Mouse (Mus musculus) layer of hippocampus, postnatal 25 days (tissue): ENCODE measurements at regions not wholly inside any gene's neighbourhood (a gene's known extent, or its start where the extent isn't known, plus 50 kb on each side); places are given as distances from the start of the nearest gene placed in this dataset.

Source experiments
- DNase-seq, 2 experiments: peaks; one replicate each; pipeline ENCODE4 v3.0.0; 2022; ENCODE audit warnings: mixed read lengths in 2 of 2, low spot score in 1 of 2; ENCODE audit errors: extremely low spot score in 1 of 2

DNA sequence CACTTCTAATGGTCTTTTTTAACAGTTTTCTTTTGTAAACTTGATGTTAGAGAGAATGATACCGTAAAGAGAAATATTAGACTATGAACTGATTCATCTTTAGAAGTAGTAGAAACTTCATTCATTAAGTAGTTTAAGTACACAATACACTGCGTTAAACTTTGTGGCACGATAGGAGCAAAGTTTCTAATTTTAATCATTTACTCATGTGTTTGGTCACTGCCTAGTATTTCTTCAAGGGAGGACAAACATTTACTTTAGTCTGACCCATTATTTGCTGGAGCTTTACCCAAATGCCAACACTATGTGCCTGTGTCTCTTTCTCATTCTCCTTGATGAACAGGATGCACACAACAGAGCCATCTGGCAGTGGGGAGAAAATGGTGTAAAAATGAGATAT, 200.6 kb downstream of the Chm start:
- no peak for DNase-seq

DNA sequence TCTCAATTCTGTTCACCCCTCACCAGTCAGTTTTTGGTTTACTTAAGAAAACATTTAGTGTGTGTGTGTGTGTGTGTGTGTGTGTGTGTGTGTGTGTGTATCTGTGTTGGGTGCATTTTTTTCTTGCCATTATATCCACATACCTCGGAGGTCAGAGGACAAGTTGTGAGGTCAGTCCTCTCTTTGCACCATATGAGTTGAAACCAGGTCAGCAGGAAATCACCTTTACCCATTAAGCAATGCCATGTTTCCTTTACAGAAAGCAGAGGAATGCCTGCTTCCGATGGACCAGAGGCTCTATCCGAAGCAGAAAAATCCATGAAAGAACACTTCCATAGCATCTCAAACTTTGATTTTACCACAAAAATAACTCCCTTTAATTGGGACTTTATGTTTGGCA, 201.2 kb downstream of the Chm start:
- no peak for DNase-seq

DNA sequence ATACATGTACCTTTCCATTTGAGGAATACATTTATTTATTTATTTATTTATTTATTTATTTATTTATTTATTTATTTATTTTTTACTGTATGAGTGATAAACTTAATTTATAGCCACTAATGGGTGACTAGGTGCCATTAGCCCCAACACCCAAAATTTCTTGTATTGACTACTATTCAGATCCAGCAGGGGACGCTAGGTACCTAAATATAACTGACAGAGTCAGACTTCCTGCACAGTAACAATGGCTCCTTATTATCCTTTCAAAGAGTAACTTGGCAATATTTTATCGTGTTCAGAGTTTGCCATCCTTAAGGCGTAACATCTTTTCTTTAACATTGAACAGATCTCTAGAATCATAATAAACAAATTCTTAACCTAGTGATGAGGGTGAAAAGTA, 206.7 kb downstream of the Chm start:
- peak in 1 of 2 experiments; percentile 4 for DNase-seq

DNA sequence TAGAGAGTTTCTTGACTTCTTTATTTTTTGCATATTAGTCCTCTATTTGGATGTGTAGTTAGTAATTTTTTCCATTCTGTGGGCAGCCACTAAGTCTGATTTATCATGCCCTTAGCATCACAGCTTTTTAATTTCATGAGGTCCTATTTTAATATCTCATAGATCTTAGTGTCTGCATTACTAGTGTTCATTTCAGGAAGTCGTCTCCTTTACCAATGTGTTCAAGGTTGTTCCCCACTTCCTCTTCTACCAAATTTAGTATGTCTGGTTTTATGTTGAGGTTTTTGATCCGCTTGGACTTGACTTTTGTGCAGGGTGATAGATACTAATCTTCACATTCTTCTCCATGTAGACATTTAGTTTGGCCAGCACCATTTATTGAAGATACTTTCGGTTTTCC, 221.2 kb downstream of the Chm start:
- DNase-seq, result no peak

DNA sequence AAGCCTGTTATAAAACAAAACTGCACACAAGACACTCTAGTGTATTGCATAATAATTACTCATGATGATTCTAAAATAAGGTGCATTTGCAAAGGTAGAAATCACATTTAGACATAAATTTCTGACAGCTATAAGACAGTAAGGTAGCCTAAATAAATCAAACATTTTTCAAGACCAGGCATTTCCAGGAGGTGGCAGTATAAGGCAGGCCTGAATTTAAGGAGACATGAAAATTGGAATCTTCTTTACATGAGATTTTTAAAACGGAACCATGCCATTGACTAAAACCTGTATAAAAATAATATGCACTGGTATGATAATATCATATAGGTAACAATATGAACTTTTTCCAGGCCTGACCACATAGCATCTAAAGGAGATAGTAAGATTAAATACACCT, 235.5 kb downstream of the Chm start:
- DNase-seq, result peak in 1 of 2 experiments; percentile 21

DNA sequence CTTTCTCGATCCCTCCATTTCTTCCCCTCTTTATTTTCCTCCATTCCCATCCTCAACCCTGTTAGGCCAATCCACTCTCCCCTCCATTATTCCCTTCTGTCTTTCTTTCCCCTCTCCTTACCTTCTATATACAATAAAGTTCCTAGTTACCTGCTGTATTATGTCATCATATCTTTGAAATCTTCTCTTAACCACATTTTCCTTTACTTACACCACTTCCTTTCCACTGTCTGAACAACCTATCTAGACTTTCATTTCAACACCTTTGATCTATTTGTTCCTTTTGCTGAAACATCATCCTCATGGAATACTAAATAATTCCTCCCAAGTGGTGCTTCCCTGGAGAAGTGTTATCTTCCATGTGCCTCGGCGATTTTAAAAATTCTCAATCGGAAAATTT, 237.8 kb downstream of the Chm start:
- no peak for DNase-seq

DNA sequence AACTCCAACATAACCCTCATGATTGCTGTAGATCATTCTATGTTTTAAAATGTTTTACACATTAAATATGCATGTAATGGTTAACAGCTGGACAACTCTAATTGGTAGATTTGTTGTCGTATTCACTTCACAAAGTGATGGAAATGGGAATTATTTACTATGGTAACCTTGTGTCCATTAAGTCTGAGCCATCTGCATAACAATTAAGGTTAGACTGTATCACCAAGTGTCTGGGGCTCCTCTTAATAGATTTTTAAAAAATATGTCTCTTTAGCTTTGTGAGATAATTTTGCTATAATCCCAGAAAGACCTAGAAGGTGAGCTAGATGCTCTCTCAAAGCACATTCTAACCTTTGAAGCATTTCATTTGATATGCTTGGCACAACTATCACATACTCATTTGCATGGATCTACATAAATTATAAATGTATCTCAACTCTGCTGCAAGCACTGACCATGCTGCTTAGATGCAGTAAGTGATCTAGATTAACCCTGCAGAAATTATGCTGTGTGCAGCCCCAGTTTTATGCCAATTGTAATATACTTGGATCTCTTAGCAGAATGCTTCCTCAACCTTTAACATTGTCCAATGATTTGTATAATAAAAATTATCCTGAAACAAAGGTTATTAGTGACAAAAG, 227.2 kb upstream of the Pof1b start:
- DNase-seq, result no peak

DNA sequence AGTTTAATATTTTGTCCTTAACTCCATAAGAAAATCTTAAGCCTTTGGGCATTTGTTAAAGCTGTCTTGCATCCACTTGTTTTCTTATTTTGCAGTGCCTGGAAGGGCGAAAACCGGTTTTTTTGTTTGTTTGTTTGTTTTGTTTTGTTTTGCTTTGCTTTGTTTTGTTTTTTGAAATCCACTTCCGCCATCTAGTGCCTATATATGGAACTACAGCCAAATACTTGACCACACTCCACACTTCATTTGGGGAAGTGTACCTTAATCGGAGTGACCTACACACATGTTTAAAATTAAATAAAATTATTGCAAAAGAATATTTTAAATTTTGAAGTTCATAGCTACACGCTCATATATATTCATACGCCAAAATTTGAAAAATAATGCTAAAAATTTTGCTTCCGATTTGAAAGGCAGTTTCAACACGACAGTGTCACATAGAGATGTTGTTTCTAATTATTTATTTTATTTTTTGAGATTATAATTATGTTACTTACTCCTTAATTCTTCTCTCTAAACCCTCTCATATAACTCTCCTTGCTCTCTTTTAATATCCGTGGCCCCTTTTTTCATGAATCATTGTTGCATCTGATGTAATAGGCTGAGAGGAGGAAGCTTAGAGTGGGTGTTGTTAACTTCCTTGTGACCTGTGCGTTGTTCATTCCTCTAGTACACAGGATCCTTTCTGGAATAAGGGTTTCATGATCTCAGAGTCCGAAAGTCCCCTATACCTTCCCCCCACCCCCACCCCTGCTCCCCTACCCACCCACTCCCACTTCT, 205.4 kb upstream of the Pof1b start:
- DNase-seq, result no peak

DNA sequence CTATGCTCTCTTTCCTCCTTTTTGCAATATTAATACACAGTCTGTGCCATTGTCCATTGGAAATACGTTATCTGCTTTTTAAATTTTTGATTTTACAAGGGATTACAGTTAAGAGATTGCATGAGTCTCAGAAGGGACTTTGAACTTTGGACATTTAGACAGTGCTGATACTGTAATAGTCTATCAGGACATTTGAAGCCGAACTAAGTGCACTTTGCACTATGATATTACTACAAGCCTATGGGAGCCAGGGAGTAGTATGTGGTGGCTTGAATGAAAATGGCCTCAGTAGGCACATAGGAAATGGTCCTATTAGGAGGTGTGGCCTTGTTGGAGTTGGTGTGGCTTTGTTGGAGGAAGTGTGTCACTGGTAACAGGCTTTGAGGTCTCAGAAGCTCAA, 188.1 kb upstream of the Pof1b start:
- no peak for DNase-seq
